Mouse (Mus musculus) heart, postnatal 0 days (tissue): Measurements from ENCODE around the gene BC005624. TPM values are rescaled to one million over a fixed set of nuclear protein-coding genes. Genes with fewer than 3 reads are reported as not detected.
A peak's percentile ranks its signal among the peaks of the same experiment; 100 is the strongest.

Experiments
- ATAC-seq: fragments of 200-750 bp; cut with Nextera tagmentation; 2 replicates; pipeline ENCODE4 v1.8.0; 2017; ENCODE audit warnings: low read depth, moderate number of reproducible peaks, moderate library complexity; ENCODE audit not compliant: insufficient read depth
- DNase-seq: peaks from one replicate; pipeline ENCODE4 v3.0.0-alpha.2; 2016; ENCODE audit warnings: low spot score
- H3K27ac ChIP-seq: fragments of 300-500 bp; sonication (generic); 2 replicates; pipeline ENCODE4 v1.5.1; 2014; ENCODE audit warnings: low read depth, mild to moderate bottlenecking
- H3K27me3 ChIP-seq: fragments of 300-500 bp; sonication (generic); 2 replicates; pipeline ENCODE4 v1.6.1; 2014; ENCODE audit warnings: low read length, mixed read lengths; ENCODE audit not compliant: control insufficient read depth, insufficient read depth
- H3K36me3 ChIP-seq: fragments of 300-500 bp; sonication (generic); replicated peaks from 2 replicates; pipeline ENCODE4 v1.6.1; 2014; ENCODE audit warnings: low read length, mixed read lengths; ENCODE audit not compliant: control insufficient read depth, insufficient read depth
- H3K4me1 ChIP-seq: fragments of 300-500 bp; sonication (generic); 2 replicates; pipeline ENCODE4 v1.6.1; 2014; ENCODE audit warnings: antibody characterized with exemption; ENCODE audit not compliant: control insufficient read depth, insufficient read depth
- H3K4me2 ChIP-seq: fragments of 300-500 bp; sonication (generic); 2 replicates; pipeline ENCODE4 v1.6.1; 2014; ENCODE audit warnings: low read depth, mild to moderate bottlenecking, low read length, moderate library complexity
- H3K4me3 ChIP-seq: fragments of 300-500 bp; sonication (generic); 2 replicates; pipeline ENCODE4 v1.5.1; 2014; ENCODE audit warnings: low read depth, low read length
- H3K9ac ChIP-seq: fragments of 300-500 bp; sonication (generic); replicated peaks from 2 replicates; pipeline ENCODE4 v1.6.1; 2014; ENCODE audit warnings: low read depth, low read length, mixed read lengths
- H3K9me3 ChIP-seq: fragments of 300-500 bp; sonication (generic); replicated peaks from 2 replicates; pipeline ENCODE4 v1.6.1; 2016; ENCODE audit warnings: low read length; ENCODE audit not compliant: control insufficient read depth
- CTCF ChIP-seq: IDR thresholded peaks from 2 replicates; pipeline ENCODE4 v1.5.1; 2016; ENCODE audit warnings: antibody characterized with exemption, control low read depth, low read depth
- EP300 ChIP-seq: IDR thresholded peaks from 2 replicates; pipeline ENCODE4 v1.6.1; 2016; ENCODE audit warnings: antibody characterized with exemption, low read depth
- WGBS: fragments of 180-500 bp; shearing (Covaris S2); extraction: QIAGEN DNeasy Blood & Tissue Kit; methylation state at CpG from one replicate; pipeline ENCODE4 v1.1.7; 2014; 5-methylcytosine and 5-hydroxymethylcytosine counted together
- polyA plus RNA-seq: library from polyadenylated mRNA; unstranded; fragments of >200 nt; fragmentation: Nextera tagmentation; extraction: Ambion mirVana; gene quantifications from 2 replicates; pipeline ENCODE4 v1.2.1, GENCODE M21; 2015
- total RNA-seq: library from RNA; depleted of rRNA; stranded (reverse); fragments of >200 nt; gene quantifications from 2 replicates; pipeline ENCODE4 v1.2.3, GENCODE M21; 2014; ENCODE audit warnings: low replicate concordance

The BC005624 gene
- total and polyA plus RNA-seq, 2 experiments from 2014 or later = 7.6 to 21.1 TPM

GRCm38 (mm10) chr2:30958726-30959125, 23.3 kb downstream of the BC005624 start:
- Histone ChIP-seq H3K9ac (no peak overlapping the region), H3K27me3 (no peaks in the 10 kb centered on the region), H3K4me2 (no peak overlapping the region), H3K9me3 (no peaks in the 10 kb centered on the region), H3K4me1 (peaks cover 7% of the 10 kb centered on the region), H3K36me3 (peaks cover 77% of the 10 kb centered on the region), H3K4me3 (no peak overlapping the region), H3K27ac (no peak overlapping the region)
- DNase-seq (no peak), ATAC-seq (no peak)
- TF ChIP-seq CTCF (no peak), EP300 (no peak)
- WGBS = 88% methylated on average over 14 of the region's 14 CpGs

GRCm38 (mm10) chr2:30957511-30957910, 24.5 kb downstream of the BC005624 start:
- Histone ChIP-seq H3K4me2 (no peak overlapping the region), H3K9ac (no peak overlapping the region), H3K4me3 (no peak overlapping the region), H3K4me1 (peaks cover 11% of the 10 kb centered on the region), H3K36me3 (peaks cover 67% of the 10 kb centered on the region), H3K27ac (no peak overlapping the region), H3K9me3 (no peaks in the 10 kb centered on the region), H3K27me3 (no peaks in the 10 kb centered on the region)
- TF ChIP-seq EP300 (no peak), CTCF (no peak)
- 77% methylated on average over 4 of the region's 4 CpGs for WGBS
- ATAC-seq = no peak
- no peak for DNase-seq

- Histone ChIP-seq H3K4me1 (peaks cover 14% of the 10 kb centered on the region), H3K36me3 (peaks cover 40% of the 10 kb centered on the region), H3K27ac (no peak overlapping the region), H3K9me3 (no peaks in the 10 kb centered on the region), H3K27me3 (no peaks in the 10 kb centered on the region), H3K4me3 (no peak overlapping the region), H3K9ac (0 out of 2 replicates have a peak overlapping the region, but pooled peaks have one; percentile 82), H3K4me2 (no peak overlapping the region)
- ATAC-seq (no peak), DNase-seq (no peak)
- TF ChIP-seq CTCF (no peak), EP300 (no peak)
- WGBS = 62% methylated on average over 6 of the region's 6 CpGs
Observed at GRCm38 (mm10) chr2:30954797-30955196, 27.2 kb downstream of the BC005624 start.

- peaks cover 14% of the 10 kb centered on the region for H3K4me1 ChIP-seq
- H3K27ac ChIP-seq = peak within 1 kb of the TSS; percentile 78
- peaks cover 23% of the 10 kb centered on the region for H3K36me3 ChIP-seq
- peak within 1 kb of the TSS; percentile 82 for H3K9ac ChIP-seq
- TF ChIP-seq EP300 (no peak), CTCF (peak; percentile 24)
- ATAC-seq (peak; percentile 91), DNase-seq (peak; percentile 92)
- H3K9me3 ChIP-seq = no peaks in the 10 kb centered on the region
- no peaks in the 10 kb centered on the region; the same call in 1 of the 2 replicates for H3K27me3 ChIP-seq
- WGBS = 0% methylated on average over 60 of the region's 60 CpGs
- peak within 1 kb of the TSS; percentile 83 for H3K4me3 ChIP-seq
- H3K4me2 ChIP-seq = peak within 1 kb of the TSS; percentile 95
Observed at GRCm38 (mm10) chr2:30952824-30953490, 29.0 kb downstream of the BC005624 start, which contains the start of gene Tor1b. TSS of gene Tor1b (plus strand) at chr2:30952959.

GRCm38 (mm10) chr2:30952457-30952823, 29.6 kb downstream of the BC005624 start:
- ATAC-seq = no peak; the same call in 1 of the 2 replicates

More at GRCm38 (mm10) chr2:30952457-30952823, 29.6 kb downstream of the BC005624 start:
- Histone ChIP-seq H3K9me3 (no peaks in the 10 kb centered on the region), H3K27ac (peak overlapping the region; percentile 62), H3K4me1 (peaks cover 14% of the 10 kb centered on the region), H3K36me3 (peaks cover 18% of the 10 kb centered on the region), H3K27me3 (no peaks in the 10 kb centered on the region; the same call in 1 of the 2 replicates), H3K4me3 (peak overlapping the region; percentile 83), H3K4me2 (peak overlapping the region; percentile 95), H3K9ac (no peak overlapping the region)
- TF ChIP-seq EP300 (no peak), CTCF (no peak)
- whole genome bisulfite sequencing = 27% methylated on average over 5 of the region's 5 CpGs
- DNase-seq = no peak
